Mouse (Mus musculus): ENCODE results near the gene Zfy2.

Gene Zfy2

GRCm38 (mm10) chrY:2170309-2170708, at the start of gene Zfy2:
Gene Zfy2 (minus strand): TSS chrY:2170409.
- DNase-seq (ENCODE audit: low read depth in 2 of 2, low spot score in 2 of 2): no peak

Data from CD8-positive naive resting alpha-beta T cell, adult 2 months (primary cell).